ENCODE assay signal across 12 mouse cellular contexts in genomic region chr5:65040463-65040862, GRCm38 (mm10). TPM values are rescaled to one million over a fixed set of nuclear protein-coding genes. Genes with fewer than 3 reads are reported as not detected.
DNase-seq lines count a peak whose midpoint lies in the region; TF ChIP-seq lines count a peak whose summit lies in the region.
"Had no signal": no experiment of that assay in that cellular context is flagged by ENCODE, and none has a peak within 500 bp of the region (broad histone marks: within the 10 kb centered on the region; RNA-seq: fewer than 3 reads in every experiment).

No protein-coding gene starts in this region.

- no peaks in the 10 kb centered on the region for H3K27me3 ChIP-seq in testis, adult 2 months (ENCODE audit: control insufficient read depth, insufficient read depth, low read length)
- H3K27me3 ChIP-seq in forebrain, embryonic 10.5 days (ENCODE audit: poor library complexity, severe bottlenecking) = no peaks in the 10 kb centered on the region
- H3K27me3 ChIP-seq: hindbrain, embryonic 12.5 days; midbrain, embryonic 13.5 days had no signal

- no peaks in the 10 kb centered on the region for H3K9me3 ChIP-seq in forebrain, embryonic 10.5 days
- H3K9me3 ChIP-seq: hindbrain, embryonic 12.5 days; midbrain, embryonic 13.5 days had no signal

- H3K27ac ChIP-seq in testis, adult 2 months (ENCODE audit: control insufficient read depth, insufficient read depth, low read depth, low read length) = no peak overlapping the region
- H3K27ac ChIP-seq in forebrain, embryonic 10.5 days = no peak overlapping the region
- H3K27ac ChIP-seq: hindbrain, embryonic 12.5 days; midbrain, embryonic 13.5 days had no signal

- no peak overlapping the region for H3K4me3 ChIP-seq in lung, adult 2 months (replicated peaks; ENCODE audit: extremely low read depth, low read depth, low read length)
- no peak overlapping the region for H3K4me3 ChIP-seq in testis, adult 2 months (ENCODE audit: control insufficient read depth, low read depth, low read length)
- no peak overlapping the region for H3K4me3 ChIP-seq in forebrain, embryonic 10.5 days
- H3K4me3 ChIP-seq: hindbrain, embryonic 12.5 days; midbrain, embryonic 13.5 days had no signal

- TF ChIP-seq CTCF in lung, adult 2 months (IDR thresholded peaks at IDR 0.05; ENCODE audit: insufficient read depth, low read length) = 0 out of 2 replicates have a peak, but pooled peaks have one; percentile 34
- peak; percentile 76; the same call in 1 of the 2 replicates for TF ChIP-seq CTCF in testis, adult 2 months (IDR thresholded peaks at IDR 0.05; ENCODE audit: control insufficient read depth, insufficient read depth, insufficient replicate concordance, low read depth, low read length)

- peak; percentile 31 for DNase-seq in embryo, embryonic 10 days (ENCODE audit: low spot score)
- DNase-seq in embryo, embryonic 11 days = no peak
- no peak for DNase-seq in lung, adult 2 months
- no peak for DNase-seq in lung, adult 18-20 months
- DNase-seq in ZHBTc4 (ENCODE audit: low read depth, low spot score) = peak; percentile 39
- no peak for DNase-seq in left cerebral cortex, adult 8-10 months (ENCODE audit: low spot score in 2 of 2)
- no peak for DNase-seq in forebrain, embryonic 10.5 days (ENCODE audit: extremely low spot score, low spot score)
- DNase-seq: cerebellum, postnatal 36 days; right cerebral cortex, postnatal 4 days had no signal

- no peak for TF ChIP-seq POLR2A in lung, adult 2 months (IDR thresholded peaks at IDR 0.05; ENCODE audit: borderline replicate concordance, extremely low read depth, low read depth, low read length)
- no peak for TF ChIP-seq POLR2A in testis, adult 2 months (IDR thresholded peaks at IDR 0.05; ENCODE audit: control insufficient read depth, low read depth, low read length)

- H3K4me1 ChIP-seq in lung, adult 2 months (ENCODE audit: control insufficient read depth, insufficient read depth, low read length) = peaks cover 3% of the 10 kb centered on the region; the same call in 1 of the 2 replicates
- H3K4me1 ChIP-seq in testis, adult 2 months (ENCODE audit: control insufficient read depth, insufficient read depth, low read length) = no peaks in the 10 kb centered on the region
- H3K4me1 ChIP-seq in forebrain, embryonic 10.5 days = peaks cover 20% of the 10 kb centered on the region

- WGBS in lung, adult 2 months = 80% methylated on average over 5 of the region's 5 CpGs
- WGBS in forebrain, embryonic 10.5 days = 68% methylated on average over 5 of the region's 5 CpGs

- H3K36me3 ChIP-seq in testis, adult 2 months (ENCODE audit: control insufficient read depth, insufficient read depth, low read length) = no peaks in the 10 kb centered on the region
- H3K36me3 ChIP-seq in forebrain, embryonic 10.5 days (replicated peaks) = no peaks in the 10 kb centered on the region
- H3K36me3 ChIP-seq: hindbrain, embryonic 12.5 days; midbrain, embryonic 13.5 days had no signal

RNA-seq across cellular contexts. Expression of gene Tmem156, which starts 51.5 kb away (rescaled TPM):
- polyA plus RNA-seq in lung, adult 2 months (2012; rRNA removed) = 0.49 and 1.5 TPM in 2 replicates
- polyA plus RNA-seq in testis, adult 2 months (2012; rRNA removed) = 6.5 and 9.2 TPM in 2 replicates
- under 1 TPM; 0.58 to 0.82 (median 0.59) TPM for total RNA-seq in left cerebral cortex, adult 8-10 months (2022)
- not detected in 2 replicates for polyA plus RNA-seq in forebrain, embryonic 10.5 days (2016; fragmentation: Nextera tagmentation; extraction: Ambion mirVana)
- polyA plus RNA-seq: hindbrain, embryonic 12.5 days; midbrain, embryonic 13.5 days had no signal

Comparison
In these comparisons a context has a peak if more than half of its experiments do, and no peak if none do; other contexts are left out.
1. DNase-seq: peak in embryo, embryonic 10 days (single experiment) and ZHBTc4 (single experiment); none in embryo, embryonic 11 days (single experiment), lung, adult 2 months (single experiment), lung, adult 18-20 months (0 of 2), left cerebral cortex, adult 8-10 months (0 of 2) and forebrain, embryonic 10.5 days (single experiment).